Mouse (Mus musculus): ENCODE measurements around the gene Anks1b. TPM values are rescaled to one million over a fixed set of nuclear protein-coding genes. Genes with fewer than 3 reads are reported as not detected.

The Anks1b gene
- polyA plus RNA-seq, 1 experiment from 2014 or later = 0.36 TPM

- Histone ChIP-seq H3K4me2 (ENCODE audit: low read depth, severe bottlenecking) (no peak overlapping the region), H3K27ac (replicated peaks; ENCODE audit: low read depth, low read length) (no peak overlapping the region), H3K36me3 (ENCODE audit: control insufficient read depth, insufficient read depth, low read length) (no peaks in the 10 kb centered on the region), H3K4me3 (ENCODE audit: low read depth, low read length) (no peak overlapping the region), H3K27me3 (ENCODE audit: control insufficient read depth, insufficient read depth, low read length) (no peaks in the 10 kb centered on the region), H3K9me3 (ENCODE audit: control insufficient read depth, low read length) (no peaks in the 10 kb centered on the region), H3K9ac (ENCODE audit: low read length) (no peak overlapping the region), H3K4me1 (ENCODE audit: control insufficient read depth, insufficient read depth, low read length) (no peaks in the 10 kb centered on the region)
- DNase-seq (ENCODE audit: low spot score) (no peak), ATAC-seq (ENCODE audit: insufficient number of reproducible peaks, low FRiP score, low TSS enrichment, low read depth) (no peak)
Measured at GRCm38 (mm10) chr10:90140947-90141346, 267.6 kb downstream of the Anks1b start.

GRCm38 (mm10) chr10:90144444-90144843 lies 271.1 kb downstream of the Anks1b start:
- H3K27ac ChIP-seq (replicated peaks; ENCODE audit: low read depth, low read length) = no peak overlapping the region
- 89% methylated on average over 1 of the region's 1 CpGs for WGBS
- no peak for ATAC-seq (ENCODE audit: insufficient number of reproducible peaks, low FRiP score, low TSS enrichment, low read depth)

GRCm38 (mm10) chr10:90151510-90151909 lies 278.2 kb downstream of the Anks1b start:
- Histone ChIP-seq H3K4me1 (ENCODE audit: control insufficient read depth, insufficient read depth, low read length) (no peaks in the 10 kb centered on the region), H3K36me3 (ENCODE audit: control insufficient read depth, insufficient read depth, low read length) (no peaks in the 10 kb centered on the region), H3K4me2 (ENCODE audit: low read depth, severe bottlenecking) (no peak overlapping the region), H3K9me3 (ENCODE audit: control insufficient read depth, low read length) (no peaks in the 10 kb centered on the region), H3K27ac (replicated peaks; ENCODE audit: low read depth, low read length) (no peak overlapping the region), H3K4me3 (ENCODE audit: low read depth, low read length) (no peak overlapping the region), H3K9ac (ENCODE audit: low read length) (no peak overlapping the region), H3K27me3 (ENCODE audit: control insufficient read depth, insufficient read depth, low read length) (no peaks in the 10 kb centered on the region)
- no peak for DNase-seq (ENCODE audit: low spot score)
- no peak for ATAC-seq (ENCODE audit: insufficient number of reproducible peaks, low FRiP score, low TSS enrichment, low read depth)

More at GRCm38 (mm10) chr10:90144444-90144843, 271.1 kb downstream of the Anks1b start:
- no peaks in the 10 kb centered on the region for H3K36me3 ChIP-seq (ENCODE audit: control insufficient read depth, insufficient read depth, low read length)
- no peaks in the 10 kb centered on the region for H3K27me3 ChIP-seq (ENCODE audit: control insufficient read depth, insufficient read depth, low read length)
- no peak overlapping the region for H3K4me3 ChIP-seq (ENCODE audit: low read depth, low read length)
- H3K9ac ChIP-seq (ENCODE audit: low read length) = no peak overlapping the region
- H3K4me2 ChIP-seq (ENCODE audit: low read depth, severe bottlenecking) = no peak overlapping the region
- no peaks in the 10 kb centered on the region for H3K9me3 ChIP-seq (ENCODE audit: control insufficient read depth, low read length)
- no peaks in the 10 kb centered on the region for H3K4me1 ChIP-seq (ENCODE audit: control insufficient read depth, insufficient read depth, low read length)
- DNase-seq (ENCODE audit: low spot score) = no peak

- H3K36me3 ChIP-seq (ENCODE audit: control insufficient read depth, insufficient read depth, low read length) = no peaks in the 10 kb centered on the region
- H3K4me3 ChIP-seq (ENCODE audit: low read depth, low read length) = no peak overlapping the region
- DNase-seq (ENCODE audit: low spot score) (no peak), ATAC-seq (ENCODE audit: insufficient number of reproducible peaks, low FRiP score, low TSS enrichment, low read depth) (no peak)
- no peaks in the 10 kb centered on the region for H3K27me3 ChIP-seq (ENCODE audit: control insufficient read depth, insufficient read depth, low read length)
- H3K4me2 ChIP-seq (ENCODE audit: low read depth, severe bottlenecking) = no peak overlapping the region
- no peaks in the 10 kb centered on the region for H3K9me3 ChIP-seq (ENCODE audit: control insufficient read depth, low read length)
- no peaks in the 10 kb centered on the region for H3K4me1 ChIP-seq (ENCODE audit: control insufficient read depth, insufficient read depth, low read length)
- no peak overlapping the region for H3K27ac ChIP-seq (replicated peaks; ENCODE audit: low read depth, low read length)
- H3K9ac ChIP-seq (ENCODE audit: low read length) = no peak overlapping the region
- 78% methylated on average over 6 of the region's 6 CpGs for WGBS
Measured at GRCm38 (mm10) chr10:90169941-90170580, 296.8 kb downstream of the Anks1b start.

- Histone ChIP-seq H3K4me1 (ENCODE audit: control insufficient read depth, insufficient read depth, low read length) (no peaks in the 10 kb centered on the region), H3K27me3 (ENCODE audit: control insufficient read depth, insufficient read depth, low read length) (no peaks in the 10 kb centered on the region), H3K4me2 (ENCODE audit: low read depth, severe bottlenecking) (no peak overlapping the region), H3K36me3 (ENCODE audit: control insufficient read depth, insufficient read depth, low read length) (no peaks in the 10 kb centered on the region), H3K4me3 (ENCODE audit: low read depth, low read length) (no peak overlapping the region), H3K9me3 (ENCODE audit: control insufficient read depth, low read length) (no peaks in the 10 kb centered on the region), H3K9ac (ENCODE audit: low read length) (no peak overlapping the region), H3K27ac (replicated peaks; ENCODE audit: low read depth, low read length) (no peak overlapping the region)
- DNase-seq (ENCODE audit: low spot score) (no peak), ATAC-seq (ENCODE audit: insufficient number of reproducible peaks, low FRiP score, low TSS enrichment, low read depth) (no peak)
- WGBS = 78% methylated on average over 5 of the region's 5 CpGs
Measured at GRCm38 (mm10) chr10:90190366-90190765, 317.1 kb downstream of the Anks1b start.

- Histone ChIP-seq H3K4me1 (ENCODE audit: control insufficient read depth, insufficient read depth, low read length) (no peaks in the 10 kb centered on the region), H3K4me3 (ENCODE audit: low read depth, low read length) (no peak overlapping the region), H3K36me3 (ENCODE audit: control insufficient read depth, insufficient read depth, low read length) (no peaks in the 10 kb centered on the region), H3K27me3 (ENCODE audit: control insufficient read depth, insufficient read depth, low read length) (no peaks in the 10 kb centered on the region), H3K4me2 (ENCODE audit: low read depth, severe bottlenecking) (no peak overlapping the region), H3K9ac (ENCODE audit: low read length) (no peak overlapping the region), H3K27ac (replicated peaks; ENCODE audit: low read depth, low read length) (no peak overlapping the region), H3K9me3 (ENCODE audit: control insufficient read depth, low read length) (no peaks in the 10 kb centered on the region)
- DNase-seq (ENCODE audit: low spot score) (no peak), ATAC-seq (ENCODE audit: insufficient number of reproducible peaks, low FRiP score, low TSS enrichment, low read depth) (no peak)
- 86% methylated on average over 5 of the region's 5 CpGs for WGBS
Measured at GRCm38 (mm10) chr10:90196936-90197335, 323.6 kb downstream of the Anks1b start.

- 91% methylated on average over 6 of the region's 6 CpGs for WGBS
- no peaks in the 10 kb centered on the region for H3K36me3 ChIP-seq (ENCODE audit: control insufficient read depth, insufficient read depth, low read length)
- H3K27me3 ChIP-seq (ENCODE audit: control insufficient read depth, insufficient read depth, low read length) = no peaks in the 10 kb centered on the region
- no peak overlapping the region for H3K9ac ChIP-seq (ENCODE audit: low read length)
- ATAC-seq (ENCODE audit: insufficient number of reproducible peaks, low FRiP score, low TSS enrichment, low read depth) (no peak), DNase-seq (ENCODE audit: low spot score) (no peak)
- H3K9me3 ChIP-seq (ENCODE audit: control insufficient read depth, low read length) = no peaks in the 10 kb centered on the region
- no peak overlapping the region for H3K4me2 ChIP-seq (ENCODE audit: low read depth, severe bottlenecking)
- no peaks in the 10 kb centered on the region for H3K4me1 ChIP-seq (ENCODE audit: control insufficient read depth, insufficient read depth, low read length)
- H3K27ac ChIP-seq (replicated peaks; ENCODE audit: low read depth, low read length) = no peak overlapping the region
- H3K4me3 ChIP-seq (ENCODE audit: low read depth, low read length) = no peak overlapping the region
Measured at GRCm38 (mm10) chr10:90210044-90210443, 336.7 kb downstream of the Anks1b start.

GRCm38 (mm10) chr10:90220470-90220869 lies 347.2 kb downstream of the Anks1b start:
- no peak overlapping the region for H3K27ac ChIP-seq (replicated peaks; ENCODE audit: low read depth, low read length)
- H3K9ac ChIP-seq (ENCODE audit: low read length) = no peak overlapping the region
- H3K27me3 ChIP-seq (ENCODE audit: control insufficient read depth, insufficient read depth, low read length) = no peaks in the 10 kb centered on the region
- H3K4me1 ChIP-seq (ENCODE audit: control insufficient read depth, insufficient read depth, low read length) = no peaks in the 10 kb centered on the region
- no peaks in the 10 kb centered on the region for H3K36me3 ChIP-seq (ENCODE audit: control insufficient read depth, insufficient read depth, low read length)
- DNase-seq (ENCODE audit: low spot score) (no peak), ATAC-seq (ENCODE audit: insufficient number of reproducible peaks, low FRiP score, low TSS enrichment, low read depth) (no peak)
- no peaks in the 10 kb centered on the region for H3K9me3 ChIP-seq (ENCODE audit: control insufficient read depth, low read length)
- no peak overlapping the region for H3K4me3 ChIP-seq (ENCODE audit: low read depth, low read length)
- H3K4me2 ChIP-seq (ENCODE audit: low read depth, severe bottlenecking) = no peak overlapping the region
- 79% methylated on average over 3 of the region's 3 CpGs for WGBS
